Mouse (Mus musculus) urinary bladder, postnatal 0 days (tissue): Measurements from ENCODE around the gene Olfr596. TPM values are rescaled to one million over a fixed set of nuclear protein-coding genes. Genes with fewer than 3 reads are reported as not detected.

Experiments
- microRNA-seq: library from miRNA; unstranded; fragments of <30 nt; microRNA quantifications from one replicate; pipeline ENCODE4, GENCODE M21; 2016
- polyA plus RNA-seq: library from polyadenylated mRNA; unstranded; fragments of >200 nt; fragmentation: Nextera tagmentation; extraction: Ambion mirVana; gene quantifications from 2 replicates; pipeline ENCODE4 v1.2.1, GENCODE M21; 2015

Gene Olfr596
- polyA plus RNA-seq = not detected in 2 replicates

DNA sequence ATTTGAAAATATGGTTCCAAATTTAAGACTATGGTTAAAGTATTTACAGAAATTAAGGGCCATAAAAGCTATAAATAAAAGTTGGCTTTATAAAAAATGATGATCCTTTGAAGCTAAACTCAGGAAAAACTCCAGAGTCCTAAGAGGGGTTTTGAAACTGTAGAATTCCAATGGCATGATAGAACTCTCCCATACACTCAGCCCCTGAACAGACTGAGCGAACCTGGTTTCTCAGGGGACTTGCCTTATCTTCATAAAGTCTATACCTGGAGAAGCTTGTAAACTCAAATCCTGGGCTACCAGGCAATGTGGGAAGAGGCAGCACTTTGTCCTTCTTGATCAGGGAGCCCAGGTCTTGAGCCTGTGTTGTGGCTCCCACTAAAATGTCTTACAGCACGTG is at the start of gene Olfr596:
Gene Olfr596, plus strand, starts transcription at position 301 of the 400 bp plus-strand sequence.

GRCm38 (mm10) chr7:103316015-103316414 is 10.6 kb downstream of the Olfr596 start, which contains the start of gene Olfr597:
Olfr597 (plus strand) TSS chr7:103316315.

DNA sequence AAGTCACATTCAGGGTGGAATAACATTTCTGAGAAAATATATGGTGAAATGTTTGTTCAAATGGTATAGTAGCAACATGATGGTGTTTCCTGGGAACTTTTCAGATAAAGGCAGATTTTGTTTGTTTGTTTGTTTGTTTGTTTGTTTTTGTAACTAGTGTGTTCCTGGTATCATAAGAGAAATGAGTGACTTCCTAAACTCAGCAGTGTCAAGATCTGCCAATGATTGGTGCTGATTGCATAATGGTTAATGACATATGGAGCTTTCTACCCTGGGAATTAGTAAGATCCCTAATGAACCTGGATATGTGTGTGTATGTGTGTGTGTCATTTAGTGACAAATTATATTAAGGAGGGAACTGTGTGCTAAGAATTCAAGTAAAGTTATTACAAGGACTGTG is 17.8 kb downstream of the Olfr596 start, which contains the start of gene Olfr598:
Gene Olfr598, plus strand, starts transcription at position 301 of the 400 bp plus-strand sequence.

GRCm38 (mm10) chr7:103335617-103336016 is 30.2 kb downstream of the Olfr596 start, which contains the start of gene Olfr599:
Olfr599 (plus strand) TSS chr7:103335917.

GRCm38 (mm10) chr7:103349569-103349968 is 44.1 kb downstream of the Olfr596 start, which contains the start of gene Olfr600:
Olfr600 (minus strand) TSS chr7:103349669.

Small RNA genes lying within 50 kb of the gene (microRNA-seq; reads per million reads assigned to microRNA genes)
- gene Gm23550 (not detected), gene Gm25171 (not detected)

Other genes with a start within 250 kb of the Olfr596 start
- gene Olfr584, start 223.8 kb upstream of the Olfr596 start, polyA plus RNA-seq = not detected in 2 replicates
- gene Olfr585, start 207.9 kb upstream of the Olfr596 start, polyA plus RNA-seq = not detected in 2 replicates
- gene Olfr586, start 180.0 kb upstream of the Olfr596 start, polyA plus RNA-seq = not detected in 2 replicates
- not detected in 2 replicates for gene Olfr588-ps1, start 164.8 kb upstream of the Olfr596 start, polyA plus RNA-seq
- gene Olfr589, start 149.3 kb upstream of the Olfr596 start, polyA plus RNA-seq = not detected in 2 replicates
- gene Olfr591, start 127.3 kb upstream of the Olfr596 start, polyA plus RNA-seq = not detected in 2 replicates
- gene Olfr592, start 120.8 kb upstream of the Olfr596 start, polyA plus RNA-seq = not detected in 2 replicates
- gene Olfr593, start 93.8 kb upstream of the Olfr596 start, polyA plus RNA-seq = not detected in 2 replicates
- not detected in 2 replicates for gene Olfr594, start 88.7 kb upstream of the Olfr596 start, polyA plus RNA-seq
- gene Usp17ld, start 53.1 kb upstream of the Olfr596 start, polyA plus RNA-seq = not detected in 2 replicates
- not detected in 2 replicates for gene Olfr597, start 10.7 kb downstream of the Olfr596 start, polyA plus RNA-seq
- gene Olfr598, start 17.9 kb downstream of the Olfr596 start, polyA plus RNA-seq = not detected in 2 replicates
- gene Olfr599, start 30.3 kb downstream of the Olfr596 start, polyA plus RNA-seq = not detected in 2 replicates
- not detected in 2 replicates for gene Olfr600, start 44.0 kb downstream of the Olfr596 start, polyA plus RNA-seq
- not detected in 2 replicates for gene Olfr601, start 57.0 kb downstream of the Olfr596 start, polyA plus RNA-seq
- gene Olfr603, start 80.5 kb downstream of the Olfr596 start, polyA plus RNA-seq = not detected in 2 replicates
- gene Usp17lc, start 109.4 kb downstream of the Olfr596 start, polyA plus RNA-seq = not detected in 2 replicates
- gene Olfr605, start 139.8 kb downstream of the Olfr596 start, polyA plus RNA-seq = not detected in 2 replicates
- gene Olfr606, start 143.4 kb downstream of the Olfr596 start, polyA plus RNA-seq = not detected in 2 replicates
- gene Olfr607, start 158.5 kb downstream of the Olfr596 start, polyA plus RNA-seq = not detected in 2 replicates
- not detected in 2 replicates for gene Olfr608, start 164.2 kb downstream of the Olfr596 start, polyA plus RNA-seq
- not detected in 2 replicates for gene Olfr609, start 192.4 kb downstream of the Olfr596 start, polyA plus RNA-seq
- not detected in 2 replicates for gene Olfr610, start 206.5 kb downstream of the Olfr596 start, polyA plus RNA-seq
- gene Olfr611, start 215.2 kb downstream of the Olfr596 start, polyA plus RNA-seq = not detected in 2 replicates
- gene Olfr612, start 237.1 kb downstream of the Olfr596 start, polyA plus RNA-seq = not detected in 2 replicates
- not detected in 2 replicates for gene Olfr613, start 242.4 kb downstream of the Olfr596 start, polyA plus RNA-seq